In the genomic region with DNA sequence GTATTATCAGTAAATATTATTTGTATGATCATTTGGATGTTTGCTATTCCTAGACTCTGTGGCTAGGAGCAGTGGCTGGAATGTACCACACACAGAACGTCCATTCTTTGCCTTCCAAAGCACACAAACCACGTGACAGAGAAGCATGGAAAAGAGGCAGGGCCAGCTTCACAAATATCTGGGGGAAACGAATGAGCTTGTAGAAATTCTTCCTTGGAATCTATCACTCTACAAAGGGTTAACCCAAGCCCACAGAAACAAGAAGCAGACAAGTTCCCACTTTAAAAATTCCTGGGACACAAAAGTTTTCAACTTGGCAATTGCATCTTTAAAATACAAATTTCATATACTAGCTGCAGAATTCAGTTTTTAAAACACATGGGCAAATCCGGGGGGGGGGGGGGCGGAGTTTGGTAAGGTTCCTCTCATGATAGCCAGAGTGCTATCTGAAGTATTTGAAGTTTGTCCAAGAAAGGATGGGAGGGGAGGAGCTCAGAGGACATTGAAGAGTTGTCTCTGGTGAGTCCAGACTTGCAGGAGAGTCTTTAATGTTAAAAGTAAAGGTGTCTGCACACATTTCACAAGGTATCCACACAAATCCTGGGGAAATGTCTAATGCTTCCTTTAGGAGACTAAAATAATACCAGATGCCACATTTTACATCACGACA, we compare ENCODE assay signal across 10 mouse cellular contexts.
DNase-seq lines count a peak whose midpoint lies in the region; ATAC-seq and TF ChIP-seq lines count a peak whose summit lies in the region.
"Had no signal": no experiment of that assay in that cellular context is flagged by ENCODE, and none has a peak within 500 bp of the region (broad histone marks: within the 10 kb centered on the region; RNA-seq: fewer than 3 reads in every experiment).

No protein-coding gene starts in this region.

- H3K4me3 ChIP-seq in heart, embryonic 13.5 days, result no peak overlapping the region
- H3K4me3 ChIP-seq in forebrain, embryonic 14.5 days (ENCODE audit: low read depth, low read length), result peak overlapping the region; percentile 53
- H3K4me3 ChIP-seq in midbrain, embryonic 12.5 days, result peak overlapping the region; percentile 14; the same call in 1 of the 2 replicates

- no peak overlapping the region for H3K27ac ChIP-seq in heart, embryonic 13.5 days (replicated peaks)
- no peak overlapping the region for H3K27ac ChIP-seq in forebrain, embryonic 14.5 days (ENCODE audit: low read depth, low read length)
- no peak overlapping the region for H3K27ac ChIP-seq in midbrain, embryonic 12.5 days (replicated peaks)

- no peak for ATAC-seq in heart, embryonic 13.5 days (ENCODE audit: extremely low read depth, insufficient number of reproducible peaks, low FRiP score, low TSS enrichment)
- 0 out of 2 replicates have a peak, but pooled peaks have one; percentile 33 for ATAC-seq in forebrain, embryonic 14.5 days
- no peak for ATAC-seq in midbrain, embryonic 12.5 days (ENCODE audit: low FRiP score, low read depth)

- H3K27me3 ChIP-seq in heart, embryonic 13.5 days (replicated peaks), result 0 out of 2 replicates have a peak, but pooled peaks cover 5% of the 10 kb centered on the region
- no peaks in the 10 kb centered on the region for H3K27me3 ChIP-seq in forebrain, embryonic 14.5 days (replicated peaks; ENCODE audit: control insufficient read depth, insufficient read depth, low read length)
- no peaks in the 10 kb centered on the region for H3K27me3 ChIP-seq in midbrain, embryonic 12.5 days

- H3K4me2 ChIP-seq in heart, embryonic 13.5 days, result peak overlapping the region; percentile 92; the same call in 1 of the 2 replicates
- peak overlapping the region; percentile 48 for H3K4me2 ChIP-seq in forebrain, embryonic 14.5 days (ENCODE audit: low read length)
- H3K4me2 ChIP-seq in midbrain, embryonic 12.5 days (replicated peaks), result peak overlapping the region; percentile 71

- H3K9me3 ChIP-seq in heart, embryonic 13.5 days, result no peaks in the 10 kb centered on the region
- H3K9me3 ChIP-seq in forebrain, embryonic 14.5 days (replicated peaks; ENCODE audit: control insufficient read depth, low read length), result no peaks in the 10 kb centered on the region
- H3K9me3 ChIP-seq in midbrain, embryonic 12.5 days, result no peaks in the 10 kb centered on the region

- TF ChIP-seq CTCF in brain, embryonic 14.5 days (IDR thresholded peaks at IDR 0.05; ENCODE audit: borderline replicate concordance, extremely low read depth, insufficient read depth, insufficient read length), result no peak

- H3K4me1 ChIP-seq in heart, embryonic 13.5 days, result 0 out of 2 replicates have a peak, but pooled peaks cover 10% of the 10 kb centered on the region
- peaks cover 9% of the 10 kb centered on the region; the same call in 1 of the 2 replicates for H3K4me1 ChIP-seq in forebrain, embryonic 14.5 days (ENCODE audit: control insufficient read depth, insufficient read depth, low read length)
- 0 out of 2 replicates have a peak, but pooled peaks cover 5% of the 10 kb centered on the region for H3K4me1 ChIP-seq in midbrain, embryonic 12.5 days

- no peak overlapping the region for H3K9ac ChIP-seq in heart, embryonic 13.5 days
- H3K9ac ChIP-seq in forebrain, embryonic 14.5 days (ENCODE audit: low read length), result peak overlapping the region; percentile 53
- no peak overlapping the region for H3K9ac ChIP-seq in midbrain, embryonic 12.5 days (replicated peaks)

- H3K36me3 ChIP-seq in heart, embryonic 13.5 days, result no peaks in the 10 kb centered on the region
- H3K36me3 ChIP-seq in forebrain, embryonic 14.5 days (ENCODE audit: control insufficient read depth, insufficient read depth, low read length), result no peaks in the 10 kb centered on the region
- H3K36me3 ChIP-seq in midbrain, embryonic 12.5 days, result no peaks in the 10 kb centered on the region

- TF ChIP-seq POLR2A in brain, embryonic 14.5 days (IDR thresholded peaks at IDR 0.05; ENCODE audit: borderline replicate concordance, extremely low read depth, insufficient read depth, insufficient read length, poor library complexity, severe bottlenecking), result no peak

- no peak for DNase-seq in heart, postnatal 25 days (ENCODE audit: low spot score)
- peak; percentile 66 for DNase-seq in brain, embryonic 14.5 days (ENCODE audit: low read depth)
- peak; percentile 52 for DNase-seq in forebrain, embryonic 14.5 days (ENCODE audit: low spot score)
- DNase-seq in c-Kit-positive CD71-positive TER-119-positive erythroid progenitor cells, embryonic 14.5 days (ENCODE audit: low spot score), result no peak
- DNase-seq in cerebellum, postnatal 36 days, result no peak
- DNase-seq in lung, postnatal 25 days (ENCODE audit: low spot score), result no peak
- DNase-seq: heart, adult 11 months; layer of hippocampus, adult 9-11 months had no signal

- intact Hi-C loops in heart, postnatal 25 days (cut with DNase I), result no loop called here

- 22% methylated on average over 6 of the region's 6 CpGs for WGBS in heart, embryonic 13.5 days
- WGBS in forebrain, embryonic 14.5 days, result 28% methylated on average over 6 of the region's 6 CpGs
- 33% methylated on average over 6 of the region's 6 CpGs for WGBS in midbrain, embryonic 12.5 days

Comparison
In these comparisons a context has a peak if more than half of its experiments do, and no peak if none do; other contexts are left out.
1. DNase-seq: peak in brain, embryonic 14.5 days (single experiment) and forebrain, embryonic 14.5 days (single experiment); none in heart, postnatal 25 days (single experiment), c-Kit-positive CD71-positive TER-119-positive erythroid progenitor cells, embryonic 14.5 days (single experiment), cerebellum, postnatal 36 days (0 of 2) and lung, postnatal 25 days (single experiment).
2. Peak in every context shown above with its lines, with median percentiles within 50 percentile points of each other: H3K4me2 ChIP-seq.